Mouse (Mus musculus) 416B (cell line): ENCODE results near the gene Wdr63.
A peak's percentile ranks its signal among the peaks of the same experiment; 100 is the strongest.

Experiments
- DNase-seq: peaks from one replicate; pipeline ENCODE4 v3.0.0; 2011; ENCODE audit warnings: low read depth

Gene Wdr63

GRCm38 (mm10) chr3:146121310-146122124 lies 13.6 kb upstream of the Wdr63 start:
- no peak for DNase-seq

- DNase-seq, result no peak
Measured at GRCm38 (mm10) chr3:146117997-146118457, 10.1 kb upstream of the Wdr63 start.

- DNase-seq, result no peak
Measured at GRCm38 (mm10) chr3:146117258-146117996, 9.5 kb upstream of the Wdr63 start, which contains the start of gene Mcoln3. Mcoln3 (plus strand) TSS chr3:146117450.

GRCm38 (mm10) chr3:146110916-146111315 lies 3.0 kb upstream of the Wdr63 start:
- no peak for DNase-seq

GRCm38 (mm10) chr3:146110358-146110757 lies 2.4 kb upstream of the Wdr63 start:
- peak; percentile 63 for DNase-seq

GRCm38 (mm10) chr3:146108945-146109344 lies 1.0 kb upstream of the Wdr63 start:
- DNase-seq, result no peak

- DNase-seq, result no peak
Measured at GRCm38 (mm10) chr3:146107116-146107849, 647 bp downstream of the Wdr63 start.

- DNase-seq, result peak; percentile 2
Measured at GRCm38 (mm10) chr3:146102049-146102448, 5.9 kb downstream of the Wdr63 start.

GRCm38 (mm10) chr3:146099925-146100324 lies 8.0 kb downstream of the Wdr63 start:
- DNase-seq, result no peak

- no peak for DNase-seq
Measured at GRCm38 (mm10) chr3:146097861-146098260, 10.1 kb downstream of the Wdr63 start.

GRCm38 (mm10) chr3:146096986-146097385 lies 10.9 kb downstream of the Wdr63 start:
- no peak for DNase-seq

- DNase-seq, result no peak
Measured at GRCm38 (mm10) chr3:146095066-146095465, 12.9 kb downstream of the Wdr63 start.

GRCm38 (mm10) chr3:146090988-146091657 lies 16.8 kb downstream of the Wdr63 start:
- DNase-seq, result no peak

GRCm38 (mm10) chr3:146080241-146080640 lies 27.7 kb downstream of the Wdr63 start:
- no peak for DNase-seq

GRCm38 (mm10) chr3:146072780-146073179 lies 35.1 kb downstream of the Wdr63 start:
- DNase-seq, result peak; percentile 48

- DNase-seq, result no peak
Measured at GRCm38 (mm10) chr3:146069276-146069675, 38.7 kb downstream of the Wdr63 start.

- no peak for DNase-seq
Measured at GRCm38 (mm10) chr3:146063146-146063545, 44.8 kb downstream of the Wdr63 start.

GRCm38 (mm10) chr3:146059356-146059926 lies 48.5 kb downstream of the Wdr63 start:
- peak; percentile 18 for DNase-seq

GRCm38 (mm10) chr3:146058263-146058662 lies 49.7 kb downstream of the Wdr63 start:
- peak; percentile 61 for DNase-seq

GRCm38 (mm10) chr3:146057131-146057530 lies 50.8 kb downstream of the Wdr63 start:
- DNase-seq, result no peak

- DNase-seq, result no peak
Measured at GRCm38 (mm10) chr3:146053873-146054272, 54.1 kb downstream of the Wdr63 start.
